Mouse (Mus musculus) neural tube, embryonic 14.5 days (tissue): ENCODE results near the gene Ercc6. TPM values are rescaled to one million over a fixed set of nuclear protein-coding genes. Genes with fewer than 3 reads are reported as not detected.

ENCODE experiments used
- ATAC-seq: fragments of 200-750 bp; cut with Nextera tagmentation; 2 replicates; pipeline ENCODE4 v1.8.0; 2017; ENCODE audit warnings: low read depth, mild to moderate bottlenecking, moderate TSS enrichment, moderate library complexity
- H3K27ac ChIP-seq: fragments of 300-500 bp; sonication (generic); 2 replicates; pipeline ENCODE4 v1.5.1; 2014; ENCODE audit warnings: low read depth, mild to moderate bottlenecking, control low read depth, low read length, moderate library complexity, mixed read lengths
- H3K27me3 ChIP-seq: fragments of 300-500 bp; sonication (generic); 2 replicates; pipeline ENCODE4 v1.6.1; 2014; ENCODE audit warnings: low read length; ENCODE audit not compliant: control insufficient read depth, insufficient read depth
- H3K36me3 ChIP-seq: fragments of 300-500 bp; sonication (generic); 2 replicates; pipeline ENCODE4 v1.6.1; 2014; ENCODE audit warnings: low read length, mixed read lengths; ENCODE audit not compliant: control insufficient read depth, insufficient read depth
- H3K4me1 ChIP-seq: fragments of 300-500 bp; sonication (generic); 2 replicates; pipeline ENCODE4 v1.6.1; 2014; ENCODE audit warnings: low read length; ENCODE audit not compliant: control insufficient read depth, insufficient read depth
- H3K4me2 ChIP-seq: fragments of 300-500 bp; sonication (generic); 2 replicates; pipeline ENCODE4 v1.6.1; 2014; ENCODE audit warnings: mild to moderate bottlenecking, low read depth, low read length, control low read depth
- H3K4me3 ChIP-seq: fragments of 300-500 bp; sonication (generic); 2 replicates; pipeline ENCODE4 v1.5.1; 2014; ENCODE audit warnings: low read depth, low read length, control low read depth, mixed read lengths
- H3K9ac ChIP-seq: fragments of 300-500 bp; sonication (generic); replicated peaks from 2 replicates; pipeline ENCODE4 v1.6.1; 2014; ENCODE audit warnings: low read depth, mild to moderate bottlenecking, control low read depth, low read length, mixed read lengths
- H3K9me3 ChIP-seq: fragments of 300-500 bp; sonication (generic); 2 replicates; pipeline ENCODE4 v1.6.1; 2016; ENCODE audit warnings: low read length; ENCODE audit not compliant: control insufficient read depth
- WGBS: fragments of 180-500 bp; shearing (Covaris S2); extraction: QIAGEN DNeasy Blood & Tissue Kit; methylation state at CpG from one replicate; pipeline ENCODE4 v1.1.7; 2014; 5-methylcytosine and 5-hydroxymethylcytosine counted together
- polyA plus RNA-seq: library from polyadenylated mRNA; unstranded; fragments of >200 nt; fragmentation: Nextera tagmentation; extraction: Ambion mirVana; gene quantifications from 2 replicates; pipeline ENCODE4 v1.2.1, GENCODE M21; 2014

The Ercc6 gene
- polyA plus RNA-seq, 1 experiment from 2014 or later = 25.1 TPM

- Histone ChIP-seq H3K4me3 (no peak overlapping the region), H3K9me3 (no peaks in the 10 kb centered on the region), H3K27ac (no peak overlapping the region), H3K36me3 (no peaks in the 10 kb centered on the region), H3K9ac (no peak overlapping the region), H3K27me3 (no peaks in the 10 kb centered on the region), H3K4me1 (no peaks in the 10 kb centered on the region), H3K4me2 (no peak overlapping the region)
- 6% methylated on average over 3 of the region's 3 CpGs for WGBS
- ATAC-seq = no peak
Measured at GRCm38 (mm10) chr14:32482061-32482460, 31.3 kb upstream of the Ercc6 start.

DNA sequence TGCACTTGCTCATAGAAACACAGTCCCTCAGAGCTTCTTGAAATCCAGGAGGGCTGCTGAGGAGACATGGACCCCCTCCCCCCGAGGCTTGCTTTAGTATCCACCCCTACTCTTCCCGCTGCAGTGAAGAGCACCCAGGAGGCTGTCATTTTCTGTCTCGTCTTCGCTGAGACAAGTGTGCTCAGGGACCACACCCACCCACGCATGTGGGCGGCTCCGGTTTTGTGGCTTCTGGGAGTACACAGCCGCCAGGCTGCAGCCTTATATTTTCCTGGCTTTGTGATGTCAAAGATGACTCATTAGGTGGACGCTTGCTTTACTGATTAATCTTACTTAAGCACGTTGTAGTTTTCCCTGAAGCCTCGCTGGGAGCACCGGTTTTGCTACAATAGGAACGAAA, 20.8 kb upstream of the Ercc6 start:
- Histone ChIP-seq H3K27me3 (no peaks in the 10 kb centered on the region), H3K36me3 (no peaks in the 10 kb centered on the region), H3K9me3 (no peaks in the 10 kb centered on the region), H3K4me3 (peak overlapping the region; percentile 20), H3K27ac (no peak overlapping the region), H3K4me2 (peak overlapping the region; percentile 43), H3K4me1 (no peaks in the 10 kb centered on the region), H3K9ac (no peak overlapping the region)
- WGBS = 22% methylated on average over 13 of the region's 13 CpGs
- no peak for ATAC-seq

- 75% methylated on average over 8 of the region's 8 CpGs for WGBS
- H3K36me3 ChIP-seq = no peaks in the 10 kb centered on the region
- H3K4me2 ChIP-seq = no peak overlapping the region
- ATAC-seq = no peak
- no peaks in the 10 kb centered on the region for H3K9me3 ChIP-seq
- H3K4me1 ChIP-seq = no peaks in the 10 kb centered on the region
- no peak overlapping the region for H3K4me3 ChIP-seq
- no peaks in the 10 kb centered on the region for H3K27me3 ChIP-seq
- no peak overlapping the region for H3K27ac ChIP-seq
- H3K9ac ChIP-seq = no peak overlapping the region
Measured at GRCm38 (mm10) chr14:32496115-32496850, 17.0 kb upstream of the Ercc6 start.

- Histone ChIP-seq H3K9ac (no peak overlapping the region), H3K27me3 (no peaks in the 10 kb centered on the region), H3K36me3 (no peaks in the 10 kb centered on the region), H3K27ac (no peak overlapping the region), H3K4me2 (no peak overlapping the region), H3K4me3 (no peak overlapping the region), H3K4me1 (no peaks in the 10 kb centered on the region), H3K9me3 (no peaks in the 10 kb centered on the region)
- ATAC-seq = no peak
- 67% methylated on average over 2 of the region's 2 CpGs for WGBS
Measured at GRCm38 (mm10) chr14:32501303-32501702, 12.0 kb upstream of the Ercc6 start.

DNA sequence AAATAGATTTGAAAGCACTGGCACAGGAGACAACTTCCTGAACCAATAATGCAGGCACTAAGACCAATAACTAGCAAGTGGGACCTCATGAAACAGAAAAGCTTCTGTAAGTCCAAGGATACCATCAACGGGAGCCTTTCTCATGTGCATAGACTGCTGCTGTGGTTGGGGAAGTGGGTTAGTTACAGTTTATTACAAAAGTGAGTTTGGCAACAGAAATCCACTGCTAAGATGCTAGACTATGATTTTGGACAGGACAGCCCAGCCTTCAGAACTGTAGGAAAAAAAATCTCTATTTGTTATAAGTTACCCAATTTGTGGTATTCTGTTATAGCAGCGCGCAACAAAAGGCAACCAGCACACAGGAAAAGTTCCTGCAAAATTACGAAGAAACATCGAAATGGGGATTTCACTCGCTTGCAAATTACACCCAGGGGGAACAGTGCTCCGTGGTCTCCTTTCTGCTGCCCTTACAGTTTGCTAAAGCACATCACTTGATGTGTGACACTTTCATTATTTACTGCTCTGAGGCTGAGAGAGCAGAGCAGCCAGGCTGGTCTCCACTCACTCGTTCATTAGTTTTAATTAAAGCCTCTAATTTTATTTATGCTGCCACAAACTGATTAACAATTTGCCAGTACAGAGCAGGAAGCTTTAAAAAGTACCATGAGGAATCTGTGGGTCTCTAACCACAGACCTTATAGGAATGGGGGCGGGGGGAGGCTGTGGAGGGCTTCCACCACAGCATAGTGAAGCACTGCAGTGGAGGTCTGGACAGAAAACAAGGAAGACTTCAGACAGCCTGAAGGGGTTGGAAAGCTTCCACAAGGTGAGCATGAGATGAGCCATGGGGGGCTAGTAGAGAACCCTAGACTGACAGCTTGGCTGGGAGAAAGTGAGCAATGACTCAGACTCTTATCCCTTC, 10.3 kb upstream of the Ercc6 start:
- Histone ChIP-seq H3K9me3 (no peaks in the 10 kb centered on the region), H3K4me1 (no peaks in the 10 kb centered on the region), H3K27ac (no peak overlapping the region), H3K27me3 (no peaks in the 10 kb centered on the region), H3K4me3 (no peak overlapping the region), H3K4me2 (no peak overlapping the region), H3K36me3 (no peaks in the 10 kb centered on the region), H3K9ac (no peak overlapping the region)
- ATAC-seq = no peak
- WGBS = 66% methylated on average over 9 of the region's 9 CpGs

GRCm38 (mm10) chr14:32503897-32504296, 9.4 kb upstream of the Ercc6 start:
- Histone ChIP-seq H3K27me3 (no peaks in the 10 kb centered on the region), H3K36me3 (no peaks in the 10 kb centered on the region), H3K4me1 (no peaks in the 10 kb centered on the region), H3K4me2 (no peak overlapping the region), H3K4me3 (no peak overlapping the region), H3K9ac (no peak overlapping the region), H3K9me3 (no peaks in the 10 kb centered on the region), H3K27ac (no peak overlapping the region)
- ATAC-seq = no peak
- WGBS = 97% methylated on average over 1 of the region's 1 CpGs

DNA sequence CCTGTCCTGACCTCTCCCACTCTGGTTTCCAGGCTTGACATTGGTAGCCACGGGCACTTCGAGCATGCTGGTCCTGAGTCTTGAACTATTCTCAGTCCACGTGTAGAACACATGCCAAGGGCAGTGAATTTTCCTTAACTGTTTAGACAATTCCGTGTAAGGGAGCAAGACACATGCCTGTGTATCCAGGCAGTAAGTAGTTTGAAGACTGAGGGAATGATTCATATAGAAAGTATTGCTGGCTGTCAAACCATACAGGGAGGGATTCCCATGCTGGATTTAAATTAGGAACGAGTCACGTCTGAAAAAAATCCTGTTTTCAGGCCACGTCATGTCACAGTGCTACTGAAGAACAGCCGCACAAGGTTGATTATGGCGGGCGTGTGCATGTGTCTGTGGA, 7.0 kb upstream of the Ercc6 start:
- Histone ChIP-seq H3K27ac (no peak overlapping the region), H3K9me3 (no peaks in the 10 kb centered on the region), H3K4me3 (no peak overlapping the region), H3K9ac (no peak overlapping the region), H3K36me3 (no peaks in the 10 kb centered on the region), H3K4me1 (no peaks in the 10 kb centered on the region), H3K27me3 (no peaks in the 10 kb centered on the region), H3K4me2 (no peak overlapping the region)
- no peak for ATAC-seq
- WGBS = 90% methylated on average over 10 of the region's 10 CpGs

- no peak overlapping the region for H3K9ac ChIP-seq
- no peaks in the 10 kb centered on the region for H3K9me3 ChIP-seq
- no peak overlapping the region for H3K27ac ChIP-seq
- H3K4me3 ChIP-seq = no peak overlapping the region
- no peaks in the 10 kb centered on the region for H3K36me3 ChIP-seq
- 78% methylated on average over 4 of the region's 4 CpGs for WGBS
- no peak overlapping the region for H3K4me2 ChIP-seq
- no peaks in the 10 kb centered on the region for H3K4me1 ChIP-seq
- H3K27me3 ChIP-seq = no peaks in the 10 kb centered on the region
- no peak for ATAC-seq
Measured at GRCm38 (mm10) chr14:32507216-32507615, 6.1 kb upstream of the Ercc6 start.
